Mouse (Mus musculus) hindbrain, embryonic 14.5 days (tissue): Measurements from ENCODE around the gene Rabgap1. TPM values are rescaled to one million over a fixed set of nuclear protein-coding genes. Genes with fewer than 3 reads are reported as not detected.

ENCODE experiments used
- ATAC-seq: fragments of 200-750 bp; cut with Nextera tagmentation; 2 replicates; pipeline ENCODE4 v1.8.0; 2017; ENCODE audit warnings: moderate number of reproducible peaks, mild to moderate bottlenecking, moderate TSS enrichment, moderate library complexity; ENCODE audit not compliant: low FRiP score
- DNase-seq: peaks from one replicate; pipeline ENCODE4 v3.0.0-alpha.2; 2015; ENCODE audit warnings: low spot score
- H3K27ac ChIP-seq: fragments of 300-500 bp; sonication (generic); 2 replicates; pipeline ENCODE4 v1.5.1; 2014; ENCODE audit warnings: mild to moderate bottlenecking, moderate library complexity
- H3K27me3 ChIP-seq: fragments of 300-500 bp; sonication (generic); 2 replicates; pipeline ENCODE4 v1.6.1; 2014; ENCODE audit warnings: mild to moderate bottlenecking, low read length, mixed read lengths; ENCODE audit not compliant: control insufficient read depth, insufficient read depth
- H3K36me3 ChIP-seq: fragments of 300-500 bp; sonication (generic); replicated peaks from 2 replicates; pipeline ENCODE4 v1.6.1; 2014; ENCODE audit not compliant: control insufficient read depth, insufficient read depth
- H3K4me1 ChIP-seq: fragments of 300-500 bp; sonication (generic); replicated peaks from 2 replicates; pipeline ENCODE4 v1.6.1; 2014; ENCODE audit warnings: antibody characterized with exemption, low read length, mixed read lengths; ENCODE audit not compliant: control insufficient read depth, insufficient read depth
- H3K4me2 ChIP-seq: fragments of 300-500 bp; sonication (generic); replicated peaks from 2 replicates; pipeline ENCODE4 v1.6.1; 2014; ENCODE audit warnings: mild to moderate bottlenecking, moderate library complexity
- H3K4me3 ChIP-seq: fragments of 300-500 bp; sonication (generic); replicated peaks from 2 replicates; pipeline ENCODE4 v1.5.1; 2014; ENCODE audit warnings: mild to moderate bottlenecking, low read length
- H3K9ac ChIP-seq: fragments of 300-500 bp; sonication (generic); 2 replicates; pipeline ENCODE4 v1.6.1; 2014
- H3K9me3 ChIP-seq: fragments of 300-500 bp; sonication (generic); 2 replicates; pipeline ENCODE4 v1.6.1; 2016; ENCODE audit warnings: low read length; ENCODE audit not compliant: control insufficient read depth
- WGBS: fragments of 180-500 bp; shearing (Covaris S2); extraction: QIAGEN DNeasy Blood & Tissue Kit; methylation state at CpG from one replicate; pipeline ENCODE4 v1.1.7; 2014; 5-methylcytosine and 5-hydroxymethylcytosine counted together
- polyA plus RNA-seq: library from polyadenylated mRNA; unstranded; fragments of >200 nt; fragmentation: Nextera tagmentation; extraction: Ambion mirVana; gene quantifications from 2 replicates; pipeline ENCODE4 v1.2.1, GENCODE M21; 2014

Rabgap1 gene
- polyA plus RNA-seq, 1 experiment from 2014 or later, result 79.3 TPM

DNA sequence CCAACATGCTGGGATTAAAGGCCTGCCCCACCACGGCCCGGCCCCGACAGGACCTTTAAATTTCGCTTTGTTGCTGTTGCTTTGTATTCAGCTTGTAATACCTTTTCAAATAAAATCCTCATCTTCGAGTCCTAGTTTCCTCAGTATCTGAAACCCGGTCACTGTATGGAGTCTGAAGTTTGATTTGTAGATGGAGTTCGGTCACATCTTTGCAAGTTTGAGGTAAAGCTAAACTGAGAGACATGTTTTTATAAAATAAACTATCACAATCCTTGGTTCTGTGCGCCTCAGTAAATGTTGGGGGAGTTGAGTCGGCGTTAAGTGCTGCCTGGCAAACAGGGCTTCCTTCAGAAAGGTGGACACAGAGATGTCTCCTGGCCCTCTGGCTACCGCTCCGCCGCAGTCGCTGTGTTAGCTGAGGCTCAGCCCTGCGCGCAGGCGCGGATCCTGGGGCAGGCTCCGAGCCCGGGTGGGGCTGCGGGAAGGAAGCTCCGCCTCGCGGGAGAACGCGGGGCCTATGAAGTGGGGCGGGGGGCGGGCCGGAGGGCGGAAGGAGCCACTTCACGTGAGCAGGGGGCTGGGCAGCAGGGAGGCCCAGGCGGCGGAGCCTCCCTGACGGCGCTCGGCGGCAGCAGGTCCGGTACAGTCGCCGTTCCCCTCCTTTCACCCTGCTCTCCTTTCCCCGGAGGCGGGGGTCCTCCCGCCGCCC is 8.7 kb downstream of the Rabgap1 start:
- ATAC-seq (peak; percentile 98), DNase-seq (peak; percentile 93)
- H3K4me1 ChIP-seq, result peaks cover 12% of the 10 kb centered on the region
- no peaks in the 10 kb centered on the region for H3K27me3 ChIP-seq
- 9% methylated on average over 39 of the region's 44 CpGs for WGBS
- H3K9ac ChIP-seq, result peak overlapping the region; percentile 89
- H3K27ac ChIP-seq, result peak overlapping the region; percentile 87
- H3K4me3 ChIP-seq, result peak overlapping the region; percentile 84
- H3K36me3 ChIP-seq, result no peaks in the 10 kb centered on the region
- H3K9me3 ChIP-seq, result no peaks in the 10 kb centered on the region
- peak overlapping the region; percentile 69 for H3K4me2 ChIP-seq

DNA sequence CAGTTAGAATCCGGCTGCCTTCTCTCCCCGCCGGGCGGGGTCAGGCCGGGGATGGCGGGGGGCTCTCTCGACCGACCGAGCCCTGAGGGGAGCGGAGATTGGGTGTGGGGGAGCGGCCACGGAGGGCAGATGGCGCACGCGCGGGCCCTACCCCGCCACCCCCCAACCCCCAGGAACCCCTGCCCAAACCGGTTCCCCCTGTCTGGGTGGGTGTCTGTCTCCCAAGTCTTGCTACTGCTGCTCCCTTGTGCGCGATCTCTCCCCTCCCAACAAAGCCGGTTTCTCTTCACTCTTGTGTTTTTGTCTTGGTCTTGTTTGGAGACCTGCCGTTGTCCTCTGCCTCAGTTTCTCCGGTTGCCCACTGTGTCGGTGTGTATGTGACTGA is 9.3 kb downstream of the Rabgap1 start:
- H3K27ac ChIP-seq, result peak overlapping the region; percentile 87
- ATAC-seq (peak; percentile 85), DNase-seq (peak; percentile 26)
- H3K36me3 ChIP-seq, result no peaks in the 10 kb centered on the region
- H3K4me3 ChIP-seq, result peak overlapping the region; percentile 84
- H3K27me3 ChIP-seq, result no peaks in the 10 kb centered on the region
- peak overlapping the region; percentile 89 for H3K9ac ChIP-seq
- WGBS, result under 1% methylated on average over 13 of the region's 24 CpGs
- H3K9me3 ChIP-seq, result no peaks in the 10 kb centered on the region
- peaks cover 12% of the 10 kb centered on the region for H3K4me1 ChIP-seq
- peak overlapping the region; percentile 69 for H3K4me2 ChIP-seq

- ATAC-seq, result no peak
Measured at GRCm38 (mm10) chr2:37460707-37461106, 17.6 kb downstream of the Rabgap1 start.

DNA sequence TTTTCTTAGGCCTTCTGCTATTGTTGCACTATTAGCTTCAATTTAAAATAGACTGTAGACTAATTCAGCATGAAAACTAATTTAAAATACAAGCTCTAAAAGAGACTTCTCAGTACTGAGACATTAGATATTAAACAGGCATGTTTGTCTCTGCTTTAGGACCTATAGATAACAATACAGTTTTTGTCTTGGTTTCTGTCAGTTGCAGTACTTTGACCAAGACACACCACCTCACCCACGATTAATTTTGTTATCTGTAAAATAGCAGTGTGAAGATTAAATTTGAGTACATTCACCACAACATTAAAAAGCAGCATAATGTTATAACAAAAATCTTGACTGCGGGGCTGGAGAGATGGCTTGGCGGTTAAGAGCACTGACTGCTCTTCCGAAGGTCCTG is 23.2 kb downstream of the Rabgap1 start:
- Histone ChIP-seq H3K27me3 (no peaks in the 10 kb centered on the region), H3K4me3 (no peak overlapping the region), H3K4me2 (no peak overlapping the region), H3K4me1 (no peaks in the 10 kb centered on the region), H3K27ac (no peak overlapping the region), H3K9ac (no peak overlapping the region), H3K36me3 (peaks cover 16% of the 10 kb centered on the region), H3K9me3 (no peaks in the 10 kb centered on the region)
- no peak for DNase-seq
- WGBS, result 91% methylated on average over 4 of the region's 4 CpGs
- no peak for ATAC-seq

More at GRCm38 (mm10) chr2:37460707-37461106, 17.6 kb downstream of the Rabgap1 start:
- Histone ChIP-seq H3K9ac (no peak overlapping the region), H3K4me3 (no peak overlapping the region), H3K27me3 (no peaks in the 10 kb centered on the region), H3K27ac (no peak overlapping the region), H3K36me3 (no peaks in the 10 kb centered on the region), H3K4me2 (no peak overlapping the region), H3K9me3 (no peaks in the 10 kb centered on the region), H3K4me1 (no peaks in the 10 kb centered on the region)
- 95% methylated on average over 4 of the region's 4 CpGs for WGBS
- no peak for DNase-seq

GRCm38 (mm10) chr2:37479559-37479958 is 36.5 kb downstream of the Rabgap1 start:
- Histone ChIP-seq H3K27ac (no peak overlapping the region), H3K9ac (no peak overlapping the region), H3K4me2 (no peak overlapping the region), H3K4me3 (no peak overlapping the region), H3K27me3 (no peaks in the 10 kb centered on the region), H3K4me1 (no peaks in the 10 kb centered on the region), H3K36me3 (peaks cover 75% of the 10 kb centered on the region), H3K9me3 (0 out of 2 replicates have a peak, but pooled peaks cover 3% of the 10 kb centered on the region)
- DNase-seq (no peak), ATAC-seq (no peak)

DNA sequence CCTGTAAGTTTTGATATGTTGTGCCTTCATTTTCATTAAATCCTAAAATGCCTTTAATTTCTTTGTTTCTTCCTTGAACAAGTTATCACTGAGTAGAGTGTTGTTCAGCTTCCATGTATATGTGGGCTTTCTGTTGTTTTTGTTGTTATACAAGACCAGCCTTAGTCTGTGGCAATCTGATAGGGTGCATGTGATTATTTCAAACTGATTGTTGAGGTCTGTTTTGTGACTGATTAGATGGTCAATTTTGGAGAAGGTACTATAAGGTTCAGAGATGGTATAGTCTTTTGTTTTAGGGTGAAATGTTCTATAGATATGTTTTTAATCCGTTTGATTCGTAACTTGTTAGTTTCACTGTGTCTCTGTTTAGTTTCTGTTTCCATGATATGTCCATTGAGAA is 37.0 kb downstream of the Rabgap1 start:
- no peak overlapping the region for H3K9ac ChIP-seq
- peaks cover 75% of the 10 kb centered on the region for H3K36me3 ChIP-seq
- H3K27ac ChIP-seq, result no peak overlapping the region
- 0 out of 2 replicates have a peak, but pooled peaks cover 3% of the 10 kb centered on the region for H3K9me3 ChIP-seq
- DNase-seq (no peak), ATAC-seq (no peak)
- H3K27me3 ChIP-seq, result no peaks in the 10 kb centered on the region
- WGBS, result 98% methylated on average over 2 of the region's 2 CpGs
- no peak overlapping the region for H3K4me3 ChIP-seq
- H3K4me1 ChIP-seq, result no peaks in the 10 kb centered on the region
- no peak overlapping the region for H3K4me2 ChIP-seq

GRCm38 (mm10) chr2:37484165-37484564 is 41.1 kb downstream of the Rabgap1 start:
- Histone ChIP-seq H3K4me2 (no peak overlapping the region), H3K4me1 (no peaks in the 10 kb centered on the region), H3K4me3 (no peak overlapping the region), H3K36me3 (peaks cover 69% of the 10 kb centered on the region), H3K9ac (no peak overlapping the region), H3K9me3 (no peaks in the 10 kb centered on the region), H3K27me3 (no peaks in the 10 kb centered on the region), H3K27ac (no peak overlapping the region)
- no peak for ATAC-seq
- WGBS, result 89% methylated on average over 2 of the region's 2 CpGs
- no peak for DNase-seq

DNA sequence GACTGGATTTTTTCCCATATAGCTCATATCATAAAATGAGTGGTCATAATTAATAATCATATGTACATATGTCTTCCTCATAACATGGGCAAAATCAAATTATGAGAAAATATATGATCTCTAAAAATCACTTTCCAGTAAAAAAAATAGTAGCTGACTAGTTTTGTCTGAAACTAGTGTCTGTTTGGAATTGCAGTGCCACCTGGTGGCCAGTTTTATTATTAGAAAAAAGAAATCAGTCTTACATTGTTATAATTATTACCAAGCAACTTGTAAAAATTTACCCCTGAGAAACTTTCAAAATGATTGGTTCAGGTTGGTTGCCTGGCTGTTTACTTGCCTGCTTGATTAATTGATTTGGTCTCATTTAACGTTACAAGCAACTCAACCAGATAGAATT is 42.3 kb downstream of the Rabgap1 start:
- ATAC-seq, result no peak
- H3K36me3 ChIP-seq, result peaks cover 77% of the 10 kb centered on the region

GRCm38 (mm10) chr2:37486408-37486807 is 43.3 kb downstream of the Rabgap1 start:
- Histone ChIP-seq H3K4me3 (no peak overlapping the region), H3K9me3 (no peaks in the 10 kb centered on the region), H3K9ac (no peak overlapping the region), H3K4me1 (no peaks in the 10 kb centered on the region), H3K27me3 (no peaks in the 10 kb centered on the region), H3K27ac (no peak overlapping the region), H3K4me2 (no peak overlapping the region), H3K36me3 (peaks cover 81% of the 10 kb centered on the region)
- ATAC-seq, result no peak
- DNase-seq, result no peak

More for the DNA sequence above, 42.3 kb downstream of the Rabgap1 start:
- Histone ChIP-seq H3K9me3 (no peaks in the 10 kb centered on the region), H3K4me2 (no peak overlapping the region), H3K4me3 (no peak overlapping the region), H3K27ac (no peak overlapping the region), H3K27me3 (no peaks in the 10 kb centered on the region), H3K4me1 (no peaks in the 10 kb centered on the region), H3K9ac (no peak overlapping the region)
- 86% methylated on average over 1 of the region's 1 CpGs for WGBS
- peak; percentile 86 for DNase-seq

DNA sequence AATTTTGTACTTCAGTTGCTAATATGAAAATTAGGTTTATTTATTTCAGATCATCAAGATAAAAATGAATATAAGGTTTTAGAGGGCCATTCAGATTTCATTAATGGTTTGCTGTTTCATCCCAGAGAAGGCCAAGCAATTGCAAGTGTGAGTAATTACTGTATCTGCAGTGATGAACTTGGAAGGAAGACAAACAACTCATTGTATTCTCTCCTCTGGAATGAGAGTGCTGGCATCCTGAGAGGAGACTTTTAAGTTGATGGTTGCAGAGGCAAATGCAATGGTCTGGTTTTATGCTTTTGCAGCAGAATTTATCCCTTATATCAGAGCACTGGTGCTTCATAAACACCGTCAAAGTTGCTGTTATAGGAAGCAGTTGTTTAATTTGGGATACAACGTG is 45.9 kb downstream of the Rabgap1 start:
- H3K4me3 ChIP-seq, result no peak overlapping the region
- H3K27me3 ChIP-seq, result no peaks in the 10 kb centered on the region
- peaks cover 85% of the 10 kb centered on the region for H3K36me3 ChIP-seq
- no peak overlapping the region for H3K4me2 ChIP-seq
- no peak for ATAC-seq
- H3K9ac ChIP-seq, result no peak overlapping the region
- no peak for DNase-seq
- WGBS, result 97% methylated on average over 2 of the region's 2 CpGs
- no peaks in the 10 kb centered on the region for H3K9me3 ChIP-seq
- no peak overlapping the region for H3K27ac ChIP-seq
- no peaks in the 10 kb centered on the region for H3K4me1 ChIP-seq
